In the genomic region with DNA sequence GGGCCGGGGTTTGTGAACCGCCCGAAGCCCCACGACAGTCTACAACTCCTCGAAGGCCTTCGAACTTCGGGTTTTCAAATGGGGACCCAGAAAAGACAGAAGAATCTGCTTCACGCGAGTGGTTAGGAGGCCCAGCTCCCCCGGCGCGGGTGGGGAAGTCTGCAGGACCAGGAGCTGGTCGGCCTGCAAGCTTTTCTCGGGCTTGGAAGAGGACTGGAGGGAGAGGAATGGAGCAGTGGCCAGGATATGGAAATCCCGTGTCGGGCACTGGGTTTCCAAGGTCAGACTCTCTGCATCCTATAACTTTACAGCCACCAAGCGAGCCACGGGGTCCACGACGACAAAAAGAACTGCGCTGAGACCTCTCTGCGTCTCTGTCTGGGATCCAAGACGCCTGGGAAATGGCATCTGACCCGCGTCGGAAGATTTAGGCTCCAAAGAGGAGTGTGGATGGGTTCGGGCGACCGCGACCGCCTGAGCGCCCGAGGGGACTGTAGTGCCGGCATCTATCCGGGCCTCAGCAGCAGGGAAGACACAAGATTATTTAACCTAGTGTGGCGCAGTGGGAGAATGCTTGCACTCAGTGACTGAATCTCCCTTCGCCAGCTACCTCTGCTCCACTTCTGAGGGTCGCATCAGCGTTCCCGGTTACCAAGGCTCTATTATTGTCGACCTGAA, we compare ENCODE assay signal across 10 mouse cellular contexts. TPM values are rescaled to one million over a fixed set of nuclear protein-coding genes. Genes with fewer than 3 reads are reported as not detected.
DNase-seq lines count a peak whose midpoint lies in the region; ATAC-seq lines count a peak whose summit lies in the region.
"Had no signal": no experiment of that assay in that cellular context is flagged by ENCODE, and none has a peak within 500 bp of the region (broad histone marks: within the 10 kb centered on the region; RNA-seq: fewer than 3 reads in every experiment).

No protein-coding gene starts in this region.

- DNase-seq in heart, postnatal 4 days, result no peak
- peak; percentile 33 to 48 for DNase-seq in kidney, postnatal 4 days
- DNase-seq in adrenal gland, adult 18-20 months (ENCODE audit: low spot score in 2 of 2), result no peak
- DNase-seq: liver, embryonic 13.5 days; thymus, adult 18-20 months had no signal

- peaks cover 98% of the 10 kb centered on the region for H3K27me3 ChIP-seq in heart, embryonic 13.5 days (replicated peaks)
- peaks cover 96% of the 10 kb centered on the region for H3K27me3 ChIP-seq in midbrain, embryonic 12.5 days
- peaks cover 57% of the 10 kb centered on the region for H3K27me3 ChIP-seq in midbrain, embryonic 16.5 days (ENCODE audit: control insufficient read depth, insufficient read depth, low read depth, low read length)
- peaks cover 95% of the 10 kb centered on the region for H3K27me3 ChIP-seq in intestine, embryonic 15.5 days (replicated peaks)

- H3K36me3 ChIP-seq in heart, embryonic 13.5 days, result no peaks in the 10 kb centered on the region
- H3K36me3 ChIP-seq in midbrain, embryonic 12.5 days, result no peaks in the 10 kb centered on the region
- H3K36me3 ChIP-seq in midbrain, embryonic 16.5 days (ENCODE audit: control insufficient read depth, insufficient read depth, low read length), result no peaks in the 10 kb centered on the region
- no peaks in the 10 kb centered on the region for H3K36me3 ChIP-seq in intestine, embryonic 15.5 days
- H3K36me3 ChIP-seq: liver, embryonic 13.5 days had no signal

- peaks cover 37% of the 10 kb centered on the region for H3K4me1 ChIP-seq in heart, embryonic 13.5 days
- peaks cover 29% of the 10 kb centered on the region for H3K4me1 ChIP-seq in midbrain, embryonic 12.5 days
- H3K4me1 ChIP-seq in midbrain, embryonic 16.5 days (ENCODE audit: control insufficient read depth, insufficient read depth, low read length), result peaks cover 7% of the 10 kb centered on the region
- H3K4me1 ChIP-seq in intestine, embryonic 15.5 days (replicated peaks), result peaks cover 30% of the 10 kb centered on the region

- H3K4me2 ChIP-seq in heart, embryonic 13.5 days, result peak overlapping the region; percentile 75
- H3K4me2 ChIP-seq in midbrain, embryonic 12.5 days (replicated peaks), result peak overlapping the region; percentile 53; the same call in 1 of the 2 replicates
- H3K4me2 ChIP-seq in midbrain, embryonic 16.5 days (ENCODE audit: low read length), result no peak overlapping the region
- no peak overlapping the region for H3K4me2 ChIP-seq in intestine, embryonic 15.5 days (replicated peaks)

- under 1% methylated on average over 41 of the region's 41 CpGs for WGBS in heart, embryonic 13.5 days
- WGBS in midbrain, embryonic 12.5 days, result 1% methylated on average over 41 of the region's 41 CpGs
- WGBS in midbrain, embryonic 16.5 days, result under 1% methylated on average over 41 of the region's 41 CpGs
- WGBS in intestine, embryonic 15.5 days, result under 1% methylated on average over 41 of the region's 41 CpGs

- no peak overlapping the region for H3K9ac ChIP-seq in heart, embryonic 13.5 days
- H3K9ac ChIP-seq in midbrain, embryonic 12.5 days (replicated peaks), result 0 out of 2 replicates have a peak overlapping the region, but pooled peaks have one; percentile 43
- no peak overlapping the region for H3K9ac ChIP-seq in midbrain, embryonic 16.5 days (ENCODE audit: low read depth, low read length)
- no peak overlapping the region for H3K9ac ChIP-seq in intestine, embryonic 15.5 days
- H3K9ac ChIP-seq: liver, embryonic 13.5 days had no signal

- peak overlapping the region; percentile 53; the same call in 1 of the 2 replicates for H3K4me3 ChIP-seq in heart, embryonic 13.5 days
- peak overlapping the region; percentile 37 for H3K4me3 ChIP-seq in midbrain, embryonic 12.5 days
- H3K4me3 ChIP-seq in midbrain, embryonic 16.5 days (ENCODE audit: low read depth, low read length), result no peak overlapping the region
- H3K4me3 ChIP-seq in intestine, embryonic 15.5 days (replicated peaks), result no peak overlapping the region

- no peaks in the 10 kb centered on the region for H3K9me3 ChIP-seq in heart, embryonic 13.5 days
- H3K9me3 ChIP-seq in midbrain, embryonic 12.5 days, result no peaks in the 10 kb centered on the region
- H3K9me3 ChIP-seq in midbrain, embryonic 16.5 days (replicated peaks; ENCODE audit: control insufficient read depth, low read length, poor library complexity, severe bottlenecking), result no peaks in the 10 kb centered on the region
- no peaks in the 10 kb centered on the region for H3K9me3 ChIP-seq in intestine, embryonic 15.5 days
- H3K9me3 ChIP-seq: liver, embryonic 13.5 days had no signal

- ATAC-seq in heart, embryonic 13.5 days (ENCODE audit: extremely low read depth, insufficient number of reproducible peaks, low FRiP score, low TSS enrichment), result no peak
- ATAC-seq in midbrain, embryonic 12.5 days (ENCODE audit: low FRiP score, low read depth), result no peak
- ATAC-seq in midbrain, embryonic 16.5 days, result no peak
- no peak for ATAC-seq in megakaryocyte, adult 5-6 weeks (ENCODE audit: poor library complexity, severe bottlenecking)
- no peak for ATAC-seq in intestine, embryonic 15.5 days

- H3K27ac ChIP-seq in heart, embryonic 13.5 days (replicated peaks), result no peak overlapping the region
- H3K27ac ChIP-seq in midbrain, embryonic 12.5 days (replicated peaks), result no peak overlapping the region
- no peak overlapping the region for H3K27ac ChIP-seq in midbrain, embryonic 16.5 days (ENCODE audit: low read length)
- H3K27ac ChIP-seq in intestine, embryonic 15.5 days, result no peak overlapping the region
- H3K27ac ChIP-seq: liver, embryonic 13.5 days had no signal

RNA-seq across cellular contexts. Expression of a gene that starts 0.7 kb away (rescaled TPM):
- polyA plus RNA-seq in heart, embryonic 13.5 days (2015; fragmentation: Nextera tagmentation; extraction: Ambion mirVana), result 0.07 and 0.08 TPM in 2 replicates
- not detected for total RNA-seq in heart, postnatal 4 days (2021)
- polyA plus RNA-seq in midbrain, embryonic 12.5 days (2016; fragmentation: Nextera tagmentation; extraction: Ambion mirVana), result 0.83 and 2.0 TPM in 2 replicates
- polyA plus RNA-seq in midbrain, embryonic 16.5 days (2015; fragmentation: Nextera tagmentation; extraction: Ambion mirVana), result 0.10 and 0.14 TPM in 2 replicates
- total RNA-seq in megakaryocyte, adult 5-6 weeks (2015), result not detected in 2 replicates
- not detected in 2 replicates for total RNA-seq in megakaryocyte, adult 5-6 weeks (2017)
- not detected for total RNA-seq in adrenal gland, adult 18-20 months (2021)
- not detected in 2 replicates for polyA plus RNA-seq in intestine, embryonic 15.5 days (2015; fragmentation: Nextera tagmentation; extraction: Ambion mirVana)
- polyA plus RNA-seq: liver, embryonic 13.5 days had no signal

Comparison
In these comparisons a context has a peak if more than half of its experiments do, and no peak if none do; other contexts are left out.
1. H3K4me2 ChIP-seq: peak in heart, embryonic 13.5 days (single experiment) and midbrain, embryonic 12.5 days (single experiment); none in midbrain, embryonic 16.5 days (single experiment) and intestine, embryonic 15.5 days (single experiment).
2. H3K4me3 ChIP-seq: peak in heart, embryonic 13.5 days (single experiment) and midbrain, embryonic 12.5 days (single experiment); none in midbrain, embryonic 16.5 days (single experiment) and intestine, embryonic 15.5 days (single experiment).
3. DNase-seq: peak in kidney, postnatal 4 days (2 of 2); none in heart, postnatal 4 days (single experiment) and adrenal gland, adult 18-20 months (0 of 2).